Mouse (Mus musculus) heart, embryonic 14.5 days (tissue): ENCODE results near the gene Resp18. TPM values are rescaled to one million over a fixed set of nuclear protein-coding genes. Genes with fewer than 3 reads are reported as not detected.

Experiments used
- polyA plus RNA-seq: library from polyadenylated mRNA; unstranded; fragments of >200 nt; fragmentation: Nextera tagmentation; extraction: Ambion mirVana; gene quantifications from 2 replicates; pipeline ENCODE4 v1.2.1, GENCODE M21; 2014

Resp18 gene
- polyA plus RNA-seq, 1 experiment from 2014 or later: 0.53 TPM

Other genes starting within 250 kb of the Resp18 start
- 7.6 and 7.8 TPM in 2 replicates for gene Nhej1, start 153.2 kb downstream of the Resp18 start, polyA plus RNA-seq
- 0.72 and 1.4 TPM in 2 replicates for gene Slc23a3, start 144.5 kb downstream of the Resp18 start, polyA plus RNA-seq
- 34.3 and 34.7 TPM in 2 replicates for gene Cnppd1, start 135.7 kb downstream of the Resp18 start, polyA plus RNA-seq
- gene Retreg2, start 135.6 kb downstream of the Resp18 start, polyA plus RNA-seq: 38.9 and 42.2 TPM in 2 replicates
- 29.6 and 31.4 TPM in 2 replicates for gene Zfand2b, start 109.8 kb downstream of the Resp18 start, polyA plus RNA-seq
- 9.6 and 11.1 TPM in 2 replicates for gene Abcb6, start 98.0 kb downstream of the Resp18 start, polyA plus RNA-seq
- gene Ankzf1, start 86.3 kb downstream of the Resp18 start, polyA plus RNA-seq: 19.8 and 21.0 TPM in 2 replicates
- 24.7 and 29.2 TPM in 2 replicates for gene Atg9a, start 86.2 kb downstream of the Resp18 start, polyA plus RNA-seq
- 7.2 and 8.4 TPM in 2 replicates for gene Glb1l, start 67.6 kb downstream of the Resp18 start, polyA plus RNA-seq
- gene Stk16, start 67.6 kb downstream of the Resp18 start, polyA plus RNA-seq: 81.9 and 86.2 TPM in 2 replicates
- 24.6 and 34.3 TPM in 2 replicates for gene Tuba4a, start 58.5 kb downstream of the Resp18 start, polyA plus RNA-seq
- gene A630095N17Rik, start 46.3 kb downstream of the Resp18 start, polyA plus RNA-seq: not detected in 2 replicates
- gene Dnajb2, start 42.0 kb downstream of the Resp18 start, polyA plus RNA-seq: 16.9 and 17.8 TPM in 2 replicates
- 0.38 and 0.41 TPM in 2 replicates for gene Ptprn, start 13.9 kb downstream of the Resp18 start, polyA plus RNA-seq
- 122 and 128 TPM in 2 replicates for gene Dnpep, start 39.6 kb upstream of the Resp18 start, polyA plus RNA-seq
- 351 and 377 TPM in 2 replicates for gene Des, start 81.9 kb upstream of the Resp18 start, polyA plus RNA-seq
- 52.4 and 53.4 TPM in 2 replicates for gene Speg, start 96.9 kb upstream of the Resp18 start, polyA plus RNA-seq
- gene Gmppa, start 157.5 kb upstream of the Resp18 start, polyA plus RNA-seq: 53.3 and 71.9 TPM in 2 replicates
- gene Asic4, start 172.0 kb upstream of the Resp18 start, polyA plus RNA-seq: 0.18 TPM in 1 of 2 replicates, not detected in the other
- 23.5 and 27.0 TPM in 2 replicates for gene Chpf, start 200.9 kb upstream of the Resp18 start, polyA plus RNA-seq
- gene Tmem198, start 201.1 kb upstream of the Resp18 start, polyA plus RNA-seq: 0.20 and 0.38 TPM in 2 replicates
- gene Obsl1, start 228.0 kb upstream of the Resp18 start, polyA plus RNA-seq: 109 and 124 TPM in 2 replicates
- 2.6 and 3.9 TPM in 2 replicates for gene Inha, start 228.7 kb upstream of the Resp18 start, polyA plus RNA-seq
- gene Stk11ip, start 243.1 kb upstream of the Resp18 start, polyA plus RNA-seq: 11.3 and 11.8 TPM in 2 replicates